Mouse (Mus musculus) mouse embryonic stem cell (cell line): ENCODE measurements at regions not wholly inside any gene's neighbourhood (a gene's known extent, or its start where the extent isn't known, plus 50 kb on each side); places are given as distances from the start of the nearest gene placed in this dataset.

Experiments
- in situ Hi-C, 2 experiments: fragments of 300-500 bp; cut with MboI; formaldehyde crosslinking; loops; 1 replicate in 1 of 2; 3 replicates in 1 of 2; pipeline ENCODE4 v1.14.3; 2019 to 2020; ENCODE audit warnings: low sequenced_read_pairs in 2 of 2, low pct_unique_long_range_greater_than_20kb in 1 of 2, mixed read lengths in 1 of 2; ENCODE audit not compliant: unreplicated experiment in 1 of 2

DNA sequence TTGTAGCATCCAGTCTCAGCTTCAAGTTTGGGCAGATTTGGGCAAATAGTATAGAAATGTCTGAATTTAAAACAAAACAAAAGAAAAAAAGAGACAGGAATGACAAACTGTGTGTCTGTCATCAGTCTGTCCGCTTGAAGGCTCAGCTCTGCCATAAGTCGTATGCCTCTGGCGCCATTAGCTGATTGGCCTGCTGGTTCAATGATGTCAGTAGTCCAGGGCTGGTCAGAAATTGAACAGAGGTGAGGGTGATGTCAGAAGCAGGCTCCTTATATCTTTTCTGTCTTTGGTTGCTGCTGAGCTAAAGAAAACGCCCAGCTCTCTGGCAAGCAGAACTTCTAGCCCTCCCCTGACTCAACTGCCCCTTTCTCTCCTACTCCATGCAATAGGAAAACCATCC lies 253.9 kb upstream of the Tgfbr2 start:
- in situ Hi-C loops, result loop anchor here in 1 of 2 experiments (10.0 kb wide), 1 partner anchor 46 kb away; no protein-coding TSS in a partner anchor

DNA sequence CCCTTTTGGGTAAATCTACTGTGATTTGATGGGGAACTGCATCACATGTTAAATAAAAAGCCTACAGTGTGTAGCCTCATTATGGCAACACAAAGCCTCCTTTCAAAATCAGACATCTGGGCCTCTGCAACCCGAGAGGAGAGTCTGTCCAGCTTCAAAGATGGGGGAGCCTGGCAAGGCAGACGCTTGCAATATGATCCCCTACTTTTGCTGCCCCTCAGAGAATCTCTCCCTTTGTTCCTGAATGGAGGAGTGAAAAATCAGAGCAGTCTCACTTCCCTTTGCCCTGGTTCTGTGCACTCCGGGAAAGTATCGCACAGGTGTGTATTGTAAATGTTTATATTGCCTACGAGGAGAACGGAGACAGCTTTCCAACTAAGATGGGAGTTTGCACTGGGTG lies 253.3 kb upstream of the Tgfbr2 start:
- in situ Hi-C loops, result loop anchor here in 1 of 2 experiments (10.0 kb wide), 1 partner anchor 46 kb away; no protein-coding TSS in a partner anchor

DNA sequence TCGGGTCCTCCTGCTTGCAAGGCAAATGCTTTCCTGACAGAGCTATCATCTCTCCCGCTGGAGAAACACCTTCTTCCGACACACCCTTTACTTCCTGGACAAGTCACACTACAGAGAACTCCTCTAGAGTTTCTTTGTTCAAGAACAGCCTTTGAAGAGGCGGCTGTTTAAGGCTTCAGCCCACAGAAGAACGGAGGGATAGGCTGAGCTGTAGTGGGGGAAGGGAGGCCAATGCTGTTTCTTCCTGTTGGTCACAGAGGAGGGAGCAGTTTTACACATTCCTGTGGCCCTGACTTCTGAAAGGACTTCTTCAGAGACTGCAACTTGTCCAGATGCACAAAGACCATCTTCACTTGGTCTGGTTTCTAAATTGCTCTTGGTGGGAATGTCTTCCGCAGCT lies 252.1 kb upstream of the Tgfbr2 start:
- in situ Hi-C loops, result loop anchor here in 1 of 2 experiments (10.0 kb wide), 1 partner anchor 48 kb away; no protein-coding TSS in a partner anchor

DNA sequence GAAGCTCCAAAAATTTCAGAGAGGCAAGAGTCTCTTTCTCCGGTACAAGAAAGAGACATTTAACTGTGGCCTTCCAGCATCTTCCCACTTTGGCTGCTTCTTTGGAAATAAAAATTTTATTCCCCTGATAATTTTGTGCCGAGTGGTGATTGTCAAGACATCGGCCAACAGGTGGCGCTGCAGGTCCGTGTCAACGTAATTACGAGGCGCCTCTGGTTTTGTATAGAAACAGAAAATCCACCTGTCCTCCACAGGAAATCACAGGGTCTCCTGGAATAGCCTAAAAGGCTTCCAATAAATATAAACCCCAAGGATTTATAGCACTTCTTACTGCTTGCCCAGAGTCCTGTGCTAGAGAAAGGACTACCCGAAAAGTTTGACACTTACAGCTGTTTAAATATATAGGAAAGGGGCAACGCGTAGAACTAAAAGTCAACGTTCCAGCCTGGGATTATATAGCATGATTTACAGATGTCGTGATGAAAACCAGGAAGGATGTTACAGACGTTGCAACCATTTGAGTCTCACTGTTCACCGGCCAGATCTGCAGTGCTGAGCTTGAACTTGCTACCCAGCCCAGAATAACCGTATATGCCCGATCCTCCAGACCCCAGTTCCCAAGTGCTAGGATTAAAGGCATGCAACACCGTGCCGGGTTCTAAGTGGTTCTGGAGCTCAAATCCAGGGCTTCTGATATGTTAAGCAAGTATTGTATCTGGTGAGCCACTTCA lies 251.3 kb upstream of the Tgfbr2 start:
- in situ Hi-C loops, result loop anchor here in 1 of 2 experiments (10.0 kb wide), 1 partner anchor 48 kb away; no protein-coding TSS in a partner anchor

DNA sequence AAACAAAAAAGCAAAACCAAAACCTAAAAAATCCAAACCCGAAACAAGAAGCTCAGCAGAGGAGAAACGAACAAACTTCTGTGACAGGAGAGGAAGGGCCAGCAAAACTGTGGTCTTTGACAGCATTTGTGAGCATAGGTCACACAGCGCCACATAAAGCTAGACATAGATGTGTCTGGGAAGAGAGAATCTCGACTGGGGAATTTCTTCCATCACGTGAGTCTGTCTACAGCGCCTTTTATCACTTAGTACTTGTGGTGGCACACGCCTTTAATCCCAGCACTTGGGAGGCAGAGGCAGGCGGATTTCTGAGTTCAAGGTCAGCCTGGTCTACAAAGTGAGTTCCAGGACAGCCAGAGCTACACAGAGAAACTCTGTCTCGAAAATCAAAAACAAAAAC lies 250.2 kb upstream of the Tgfbr2 start:
- in situ Hi-C loops, result loop anchor here in 1 of 2 experiments (10.0 kb wide), 1 partner anchor 49 kb away; no protein-coding TSS in a partner anchor

DNA sequence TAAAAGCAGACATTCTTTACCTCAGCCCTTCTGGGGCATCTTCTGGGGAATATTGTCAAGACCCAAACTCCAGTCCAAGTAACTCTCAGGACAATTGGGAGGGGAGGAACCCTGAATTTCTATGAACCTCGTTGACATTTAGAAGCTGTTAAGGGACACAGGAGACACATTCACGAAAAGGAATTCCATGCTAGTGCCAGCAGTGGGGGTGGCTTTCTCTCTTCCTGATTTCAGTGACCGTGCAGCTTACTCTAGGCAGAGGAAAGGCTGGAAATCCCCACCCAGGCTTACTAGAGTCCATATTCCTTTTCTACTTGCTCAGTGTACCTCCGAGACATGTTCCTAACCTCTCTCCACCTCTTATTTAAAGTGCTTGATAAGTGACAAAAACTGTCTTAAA lies 239.9 kb upstream of the Tgfbr2 start:
- in situ Hi-C loops, result loop anchor here in 1 of 2 experiments (25.0 kb wide), 1 partner anchor 497 kb away; no protein-coding TSS in a partner anchor

DNA sequence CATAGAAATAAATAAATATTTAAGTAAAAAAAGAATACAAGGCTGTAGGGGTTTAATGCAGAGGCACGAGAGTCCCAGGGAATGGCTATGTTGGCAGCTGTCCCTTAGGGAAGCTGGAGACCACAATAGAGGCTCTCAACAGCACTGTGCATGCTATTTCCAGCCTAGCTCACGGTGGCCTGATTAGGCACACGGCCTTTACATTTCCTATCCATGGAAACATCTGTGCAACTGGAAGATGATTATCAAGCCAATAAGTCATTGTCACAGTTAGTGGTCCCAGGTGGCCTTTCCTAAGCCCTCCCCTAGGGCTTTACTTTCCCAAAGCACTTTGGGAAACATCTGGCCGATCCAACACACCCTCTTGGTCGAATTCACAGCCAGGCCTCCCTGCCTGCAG lies 235.9 kb upstream of the Tgfbr2 start:
- in situ Hi-C loops, result loop anchor here in 1 of 2 experiments (25.0 kb wide), 1 partner anchor 501 kb away; no protein-coding TSS in a partner anchor

DNA sequence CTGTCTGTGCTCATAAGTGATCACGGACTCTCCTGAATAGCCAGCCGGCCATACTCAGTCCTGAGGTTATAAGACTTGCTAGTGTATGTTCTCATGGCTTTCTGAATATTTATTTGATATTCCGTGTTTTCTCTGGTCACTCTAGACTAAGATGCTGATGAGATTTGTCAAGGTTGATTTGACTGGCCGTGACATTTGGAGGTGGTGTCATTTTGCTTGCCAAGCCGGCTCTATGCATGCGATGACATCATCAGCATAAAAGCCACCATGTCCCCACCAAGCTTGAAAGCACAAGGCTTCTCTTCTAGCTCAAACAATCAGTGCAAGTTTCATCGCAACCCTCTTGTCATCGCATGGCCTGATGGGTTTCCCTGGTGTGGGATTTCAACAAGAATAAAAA lies 235.3 kb upstream of the Tgfbr2 start:
- in situ Hi-C loops, result loop anchor here in 1 of 2 experiments (25.0 kb wide), 1 partner anchor 502 kb away; no protein-coding TSS in a partner anchor

DNA sequence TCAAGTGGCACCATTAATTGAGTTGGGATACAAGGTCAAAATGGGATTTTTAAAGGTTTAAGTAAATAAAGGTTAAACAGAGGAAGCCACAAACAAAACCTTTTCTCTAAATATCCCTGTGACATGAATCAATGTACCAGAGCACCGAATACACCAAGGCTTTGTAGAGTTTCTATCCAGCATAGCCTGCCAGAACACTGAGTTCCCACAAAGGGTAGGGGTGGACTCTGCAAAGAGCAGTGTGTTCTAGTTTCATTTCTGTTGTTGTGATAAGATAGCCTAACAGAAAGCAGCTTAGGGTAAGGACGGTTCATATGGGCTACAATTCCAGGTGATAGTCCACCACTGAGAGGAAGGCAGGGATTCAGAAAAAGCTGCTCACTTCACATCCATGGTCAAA lies 233.0 kb upstream of the Tgfbr2 start:
- in situ Hi-C loops, result loop anchor here in 1 of 2 experiments (25.0 kb wide), 1 partner anchor 504 kb away; no protein-coding TSS in a partner anchor

DNA sequence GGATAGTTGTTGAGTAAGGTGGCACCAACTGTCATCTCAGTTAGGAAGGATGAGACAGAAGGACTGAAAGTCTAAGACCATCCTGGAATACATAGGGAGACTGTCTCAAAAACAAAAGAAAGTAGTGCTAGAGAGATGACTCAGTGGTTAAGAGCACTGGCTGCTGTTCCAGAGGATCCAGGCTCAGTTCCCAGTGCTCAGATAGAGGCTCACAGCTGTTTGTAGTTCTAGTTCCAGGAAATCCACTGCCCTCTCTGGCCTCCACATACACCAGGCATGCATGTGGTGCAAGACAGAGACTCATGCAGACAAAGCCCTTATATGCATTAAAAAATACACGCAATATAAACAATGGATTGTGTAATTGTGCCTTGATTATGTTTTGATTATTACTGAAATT lies 229.9 kb upstream of the Tgfbr2 start:
- in situ Hi-C loops, result loop anchor here in 1 of 2 experiments (25.0 kb wide), 1 partner anchor 507 kb away; no protein-coding TSS in a partner anchor

DNA sequence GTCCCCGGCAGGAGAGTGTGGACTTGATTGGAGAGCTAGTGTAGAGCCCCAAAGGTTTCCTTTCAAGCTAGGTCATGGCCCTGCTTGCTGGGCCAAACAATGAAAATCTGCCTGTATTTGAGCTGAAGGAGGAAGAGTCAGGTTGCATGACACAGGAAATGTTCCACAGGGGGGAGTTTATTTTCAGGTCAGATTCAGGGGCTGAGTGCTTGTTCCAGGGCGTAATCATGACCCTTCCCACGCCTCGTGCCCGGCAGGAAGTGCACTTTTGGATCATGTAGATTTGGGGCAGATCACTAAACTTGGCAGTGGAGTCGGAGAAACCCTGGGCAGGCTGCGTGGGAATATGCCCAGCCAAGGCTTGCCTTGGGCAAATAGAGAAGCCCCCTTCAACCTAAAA lies 226.7 kb upstream of the Tgfbr2 start:
- in situ Hi-C loops, result loop anchor here in 1 of 2 experiments (25.0 kb wide), 1 partner anchor 510 kb away; no protein-coding TSS in a partner anchor

DNA sequence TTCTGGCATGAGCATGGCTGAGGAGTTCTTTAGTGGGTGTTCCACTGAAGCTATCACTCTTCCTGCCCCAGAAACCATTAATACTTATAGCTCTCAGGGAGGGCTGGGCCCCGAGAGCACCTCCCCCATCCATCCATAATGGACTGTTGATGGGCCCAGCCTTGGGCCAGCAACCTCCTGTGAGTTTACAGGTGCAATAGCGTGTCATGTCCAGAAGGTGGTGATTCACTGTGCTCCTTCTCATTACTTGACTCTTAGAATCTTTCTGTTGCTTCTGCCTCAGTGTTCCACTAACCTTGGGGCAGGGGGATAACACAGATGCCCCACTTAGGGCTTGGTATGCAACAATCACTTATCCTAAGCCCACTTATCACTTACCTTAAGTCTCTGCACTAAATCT lies 225.1 kb upstream of the Tgfbr2 start:
- in situ Hi-C loops, result loop anchor here in 1 of 2 experiments (25.0 kb wide), 1 partner anchor 512 kb away; no protein-coding TSS in a partner anchor

DNA sequence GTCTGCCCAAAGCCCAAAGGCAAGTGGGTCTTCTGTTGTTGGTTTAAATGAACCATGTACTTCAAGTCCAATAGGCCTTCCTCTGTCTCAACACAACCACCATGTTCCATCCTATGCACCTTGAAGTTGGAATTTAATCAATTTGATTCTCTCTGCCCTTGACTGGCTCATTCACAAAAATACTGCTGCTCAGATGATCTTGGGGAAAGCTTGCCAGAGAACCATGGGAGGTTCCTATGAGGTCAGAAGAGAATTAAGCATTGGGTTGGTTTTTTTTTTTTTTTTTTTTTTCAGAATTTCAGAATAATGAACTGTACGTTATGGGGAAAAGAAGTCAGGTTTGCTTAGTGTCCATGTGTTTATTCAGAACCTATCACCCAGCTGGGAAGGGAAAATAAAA lies 224.1 kb upstream of the Tgfbr2 start:
- in situ Hi-C loops, result no loop called here

DNA sequence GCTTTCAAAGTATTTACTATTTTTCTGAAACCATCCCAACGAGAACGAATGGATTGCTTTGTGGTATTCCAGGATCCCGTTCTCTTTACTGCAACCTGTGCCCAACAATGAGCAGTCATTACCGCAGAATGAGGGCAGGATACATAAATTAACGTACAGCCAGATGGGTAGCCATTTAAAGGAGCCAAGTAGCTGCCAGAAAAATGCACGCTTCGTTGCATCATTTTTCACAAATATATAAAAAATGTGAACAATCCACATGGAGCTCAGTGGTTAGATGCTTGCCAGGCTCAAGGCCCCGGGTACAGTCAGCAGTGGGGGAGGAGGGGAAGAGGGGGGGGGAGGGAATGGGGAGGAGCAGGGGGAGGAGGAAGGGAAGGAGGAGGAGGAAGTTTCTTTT lies 217.1 kb upstream of the Tgfbr2 start:
- in situ Hi-C loops, result no loop called here

DNA sequence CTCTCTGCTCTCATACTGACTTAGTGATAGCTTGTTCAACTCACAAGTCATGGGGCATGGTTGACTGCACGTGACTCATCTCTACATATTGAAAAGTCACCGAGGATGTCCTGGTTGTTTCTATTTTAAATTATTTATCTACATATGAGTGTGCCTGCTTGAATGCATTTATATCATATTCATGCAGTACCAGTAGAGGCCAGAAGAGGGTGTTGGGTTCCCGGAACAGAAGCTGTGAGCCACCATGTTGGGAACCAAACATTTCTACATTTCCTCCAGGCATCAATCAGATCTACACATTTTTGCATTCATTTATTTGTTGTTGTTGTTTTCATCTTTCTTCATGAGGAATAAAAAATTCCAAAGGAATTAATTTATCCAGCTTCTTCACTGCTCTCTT lies 214.6 kb upstream of the Tgfbr2 start:
- in situ Hi-C loops, result no loop called here

DNA sequence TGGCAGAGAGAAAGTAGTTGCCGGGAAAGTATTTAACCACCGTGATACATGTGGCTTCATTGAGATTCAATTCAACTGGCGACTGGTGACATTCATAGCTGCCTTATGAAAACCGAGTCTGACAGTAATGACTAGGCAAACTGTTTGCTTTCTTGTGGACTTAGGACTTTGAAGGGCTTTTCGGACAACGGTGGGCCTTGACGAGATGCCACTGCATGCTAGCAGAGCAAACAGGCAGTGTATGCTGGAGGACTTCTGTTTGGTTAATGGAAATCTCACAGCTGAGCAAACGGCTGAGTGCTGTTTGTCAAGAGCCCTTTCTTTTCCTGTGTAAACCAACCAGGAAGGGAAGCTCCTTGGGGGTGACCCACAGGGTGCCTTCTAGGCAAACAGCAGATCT lies 213.7 kb upstream of the Tgfbr2 start:
- in situ Hi-C loops, result no loop called here

DNA sequence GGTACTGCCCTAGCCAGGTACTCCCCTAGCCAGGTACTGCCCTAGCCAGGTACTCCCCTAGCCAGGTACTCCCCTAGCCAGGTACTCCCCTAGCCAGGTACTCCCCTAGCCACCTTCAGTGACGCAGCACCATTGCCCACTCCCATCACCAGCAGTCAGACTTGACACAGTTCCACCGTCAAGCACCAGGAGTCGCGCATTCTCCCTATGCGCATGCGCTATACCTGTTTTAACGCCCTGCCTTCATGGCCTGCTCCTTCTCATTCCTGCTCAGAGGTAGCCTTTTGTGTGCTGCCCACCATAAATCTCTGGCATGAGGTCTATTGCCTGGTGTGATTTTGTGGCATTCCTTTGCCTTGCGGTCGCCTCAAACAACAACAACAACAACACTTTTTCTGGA lies 212.9 kb upstream of the Tgfbr2 start:
- in situ Hi-C loops, result no loop called here

DNA sequence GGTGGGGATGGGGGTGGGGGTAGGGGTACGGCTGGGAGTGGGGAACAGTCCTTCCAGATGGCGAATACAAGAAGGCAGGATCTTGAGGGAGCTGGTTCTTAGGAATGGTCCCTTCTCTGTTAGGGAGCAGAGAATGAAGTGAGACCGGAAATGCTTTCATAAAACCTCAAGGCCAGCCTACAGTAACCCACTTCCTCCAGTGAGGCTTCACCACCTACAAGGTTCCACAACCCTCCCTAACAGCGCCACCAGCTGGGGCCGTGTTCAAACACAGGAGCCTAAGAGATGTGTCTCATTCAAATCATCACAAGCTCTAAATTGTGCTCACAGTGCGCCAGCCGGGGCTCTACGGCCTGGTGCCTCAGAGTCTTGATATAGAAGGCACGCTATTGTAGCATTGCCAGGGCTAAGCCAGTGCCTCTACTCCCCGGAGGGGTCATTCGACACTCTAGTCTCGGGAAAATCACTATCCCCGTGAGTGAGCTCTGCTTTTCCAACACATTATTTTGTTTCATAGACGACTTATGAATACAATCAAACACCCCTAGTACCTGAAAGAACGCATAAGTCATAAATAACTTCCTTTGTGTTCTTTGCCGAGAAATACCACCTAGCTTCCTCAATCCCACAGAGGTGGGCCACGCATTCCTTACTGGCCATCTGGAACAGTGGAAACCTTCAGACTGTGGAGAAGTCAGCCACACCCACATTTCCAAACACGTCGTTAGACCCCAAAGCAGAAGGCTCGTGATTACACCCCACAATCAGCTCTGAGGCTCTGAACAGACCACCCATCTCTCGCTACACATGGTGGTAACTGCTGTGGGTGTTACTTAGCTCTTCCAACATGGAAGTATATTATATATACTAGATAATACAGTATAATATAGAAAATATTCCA lies 209.3 kb upstream of the Tgfbr2 start:
- in situ Hi-C loops, result no loop called here
